Mouse (Mus musculus) G1E (cell line): Measurements from ENCODE around the gene C1galt1c1.

Experiments
- CTCF ChIP-seq: IDR thresholded peaks from 2 replicates; pipeline ENCODE4 v1.5.1; 2012; ENCODE audit warnings: low read depth, low read length, inconsistent platforms, mixed read lengths
- POLR2AphosphoS5 ChIP-seq: IDR thresholded peaks from 2 replicates; pipeline ENCODE4 v1.6.1; 2012; ENCODE audit warnings: low read depth, low read length, inconsistent platforms; ENCODE audit not compliant: insufficient replicate concordance

GRCm38 (mm10) chrX:38651167-38651566 lies 16.3 kb upstream of the C1galt1c1 start:
- TF ChIP-seq POLR2AphosphoS5 (no peak), CTCF (no peak)
